Mouse (Mus musculus) forebrain, embryonic 11.5 days (tissue): ENCODE results near the gene Gm18336. TPM values are rescaled to one million over a fixed set of nuclear protein-coding genes. Genes with fewer than 3 reads are reported as not detected.
"Not testable (repeated sequence)": the region's sequence is repeated elsewhere in the genome, so short reads cannot be mapped to it uniquely, and the experiment has no call there.

Experiments
- ATAC-seq: fragments of 200-750 bp; cut with Nextera tagmentation; replicated peaks from 2 replicates; pipeline ENCODE4 v1.8.0; 2017; ENCODE audit warnings: moderate TSS enrichment; ENCODE audit not compliant: low FRiP score
- DNase-seq: peaks from one replicate; pipeline ENCODE4 v3.0.0-alpha.2; 2017; ENCODE audit warnings: low spot score
- H3K27ac ChIP-seq: fragments of 300-500 bp; sonication (generic); 2 replicates; pipeline ENCODE4 v1.5.1; 2014; ENCODE audit warnings: low read depth, low read length
- H3K27me3 ChIP-seq: fragments of 300-500 bp; sonication (generic); 2 replicates; pipeline ENCODE4 v1.6.1; 2014; ENCODE audit warnings: mild to moderate bottlenecking, low read length, mixed read lengths; ENCODE audit not compliant: control insufficient read depth, insufficient read depth
- H3K36me3 ChIP-seq: fragments of 300-500 bp; sonication (generic); 2 replicates; pipeline ENCODE4 v1.6.1; 2014; ENCODE audit warnings: mild to moderate bottlenecking, low read length, moderate library complexity, mixed read lengths; ENCODE audit not compliant: control insufficient read depth, insufficient read depth
- H3K4me1 ChIP-seq: fragments of 300-500 bp; sonication (generic); replicated peaks from 2 replicates; pipeline ENCODE4 v1.6.1; 2014; ENCODE audit warnings: low read length, mixed read lengths; ENCODE audit not compliant: control insufficient read depth, insufficient read depth
- H3K4me2 ChIP-seq: fragments of 300-500 bp; sonication (generic); 2 replicates; pipeline ENCODE4 v1.6.1; 2014; ENCODE audit warnings: low read depth, mild to moderate bottlenecking, low read length, moderate library complexity, mixed read lengths; ENCODE audit not compliant: severe bottlenecking
- H3K4me3 ChIP-seq: fragments of 300-500 bp; sonication (generic); 2 replicates; pipeline ENCODE4 v1.5.1; 2014; ENCODE audit warnings: low read depth, low read length
- H3K9ac ChIP-seq: fragments of 300-500 bp; sonication (generic); 2 replicates; pipeline ENCODE4 v1.6.1; 2014; ENCODE audit warnings: low read length
- H3K9me3 ChIP-seq: fragments of 300-500 bp; sonication (generic); 2 replicates; pipeline ENCODE4 v1.6.1; 2016; ENCODE audit warnings: low read length, mixed read lengths; ENCODE audit not compliant: control insufficient read depth
- WGBS: fragments of 180-500 bp; shearing (Covaris S2); extraction: QIAGEN DNeasy Blood & Tissue Kit; methylation state at CpG from one replicate; pipeline ENCODE4 v1.1.7; 2014; 5-methylcytosine and 5-hydroxymethylcytosine counted together
- polyA plus RNA-seq: library from polyadenylated mRNA; unstranded; fragments of >200 nt; fragmentation: Nextera tagmentation; extraction: Ambion mirVana; gene quantifications from 2 replicates; pipeline ENCODE4 v1.2.1, GENCODE M21; 2014

The Gm18336 gene
- polyA plus RNA-seq: not detected in 2 replicates

GRCm38 (mm10) chrX:73398636-73399035 lies at the start of gene Gm18336:
TSS of gene Gm18336 (minus strand) at chrX:73398736.
- H3K9ac ChIP-seq, H3K27ac ChIP-seq, H3K27me3 ChIP-seq, H3K9me3 ChIP-seq, H3K4me2 ChIP-seq, DNase-seq, H3K36me3 ChIP-seq, ATAC-seq, H3K4me3 ChIP-seq, H3K4me1 ChIP-seq: not testable (repeated sequence)
- 67% methylated on average over 1 of the region's 2 CpGs for WGBS

- no peaks in the 10 kb centered on the region for H3K27me3 ChIP-seq
- no peak overlapping the region for H3K4me2 ChIP-seq
- no peak overlapping the region for H3K27ac ChIP-seq
- no peak overlapping the region for H3K4me3 ChIP-seq
- no peak for ATAC-seq
- no peaks in the 10 kb centered on the region for H3K9me3 ChIP-seq
- H3K9ac ChIP-seq: no peak overlapping the region
- H3K36me3 ChIP-seq: no peaks in the 10 kb centered on the region
- 72% methylated on average over 2 of the region's 2 CpGs for WGBS
- no peak for DNase-seq
- H3K4me1 ChIP-seq: no peaks in the 10 kb centered on the region
Measured at GRCm38 (mm10) chrX:73441428-73441827, 42.9 kb upstream of the Gm18336 start.

DNA sequence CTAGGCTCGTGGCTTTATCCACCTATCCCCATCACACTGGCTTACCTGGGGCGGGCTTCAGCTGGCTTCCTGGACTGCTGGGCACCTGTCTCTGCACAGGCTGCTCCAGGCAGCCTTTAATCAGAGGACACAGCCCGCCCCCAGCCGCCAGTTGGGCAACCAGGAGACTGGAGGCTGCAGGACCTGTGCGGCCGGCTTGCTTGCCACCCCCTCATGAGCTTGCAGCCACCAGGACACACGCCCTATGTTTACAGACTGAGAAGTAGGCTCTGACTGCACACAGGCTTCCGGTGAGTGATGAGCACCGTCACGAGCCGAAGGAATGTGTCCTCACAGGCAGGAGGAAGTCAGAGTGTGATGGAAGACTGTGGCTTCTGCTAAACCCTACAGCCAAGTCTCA lies 36.7 kb upstream of the Gm18336 start, which contains the start of gene Trex2:
Gene Trex2, minus strand, starts transcription at position 93 of the 400 bp plus-strand sequence.
- Histone ChIP-seq H3K4me3 (no peak within 1 kb of the TSS), H3K4me2 (no peak within 1 kb of the TSS), H3K9me3 (no peaks in the 10 kb centered on the region), H3K4me1 (no peaks in the 10 kb centered on the region), H3K27me3 (no peaks in the 10 kb centered on the region), H3K9ac (no peak within 1 kb of the TSS), H3K27ac (no peak within 1 kb of the TSS), H3K36me3 (no peaks in the 10 kb centered on the region)
- DNase-seq: no peak
- no peak for ATAC-seq
- 88% methylated on average over 11 of the region's 11 CpGs for WGBS

DNA sequence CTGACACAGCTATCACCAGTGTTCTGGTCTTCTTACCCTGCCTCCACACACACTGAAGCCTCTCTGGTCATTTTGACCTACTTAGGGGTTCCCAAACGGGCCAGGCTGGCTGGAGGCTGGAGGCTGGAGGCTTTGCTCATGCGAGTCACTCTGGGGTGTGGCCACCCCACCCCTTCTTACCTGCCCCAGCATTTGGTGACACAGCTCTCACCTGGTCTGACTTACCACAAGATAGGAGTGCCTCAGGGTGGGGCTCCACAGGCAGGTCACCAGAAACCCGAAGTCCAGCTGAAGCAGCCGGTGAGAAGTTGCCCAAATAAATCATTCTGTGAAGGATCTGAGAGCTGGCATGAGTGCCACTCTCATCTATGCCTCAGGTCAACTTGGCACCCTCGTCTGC lies 34.3 kb upstream of the Gm18336 start:
- DNase-seq (no peak), ATAC-seq (no peak)
- WGBS: 83% methylated on average over 5 of the region's 5 CpGs
- H3K27me3 ChIP-seq: no peaks in the 10 kb centered on the region
- no peak overlapping the region for H3K9ac ChIP-seq
- H3K36me3 ChIP-seq: no peaks in the 10 kb centered on the region
- no peak overlapping the region for H3K4me3 ChIP-seq
- no peaks in the 10 kb centered on the region for H3K9me3 ChIP-seq
- no peaks in the 10 kb centered on the region for H3K4me1 ChIP-seq
- H3K4me2 ChIP-seq: no peak overlapping the region
- H3K27ac ChIP-seq: no peak overlapping the region

DNA sequence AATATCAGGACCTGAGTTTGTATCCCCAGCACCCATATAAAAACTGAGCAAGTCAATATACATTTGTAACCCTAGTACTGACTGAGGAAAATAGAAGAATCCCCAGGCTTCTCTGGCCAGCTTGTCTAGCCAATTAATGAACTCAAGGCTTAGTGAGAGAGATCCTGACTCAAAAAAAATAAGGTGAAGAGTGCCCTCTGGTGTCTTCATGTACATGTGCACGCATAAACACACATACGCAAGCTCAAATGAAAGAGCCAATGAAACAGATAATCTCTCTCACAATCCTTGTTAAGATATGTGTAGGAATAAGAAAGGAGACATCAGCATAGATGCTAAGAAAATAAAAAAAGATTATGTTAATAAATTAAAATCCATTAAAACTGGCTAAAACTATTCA lies 31.5 kb upstream of the Gm18336 start:
- Histone ChIP-seq H3K36me3 (no peaks in the 10 kb centered on the region), H3K4me1 (no peaks in the 10 kb centered on the region), H3K9me3 (no peaks in the 10 kb centered on the region), H3K4me2 (no peak overlapping the region), H3K9ac (no peak overlapping the region), H3K4me3 (no peak overlapping the region), H3K27me3 (no peaks in the 10 kb centered on the region), H3K27ac (no peak overlapping the region)
- no peak for DNase-seq
- ATAC-seq: no peak
- 75% methylated on average over 2 of the region's 2 CpGs for WGBS

- DNase-seq: no peak
- WGBS: 56% methylated on average over 1 of the region's 1 CpGs
Measured at GRCm38 (mm10) chrX:73412767-73413166, 14.2 kb upstream of the Gm18336 start.

DNA sequence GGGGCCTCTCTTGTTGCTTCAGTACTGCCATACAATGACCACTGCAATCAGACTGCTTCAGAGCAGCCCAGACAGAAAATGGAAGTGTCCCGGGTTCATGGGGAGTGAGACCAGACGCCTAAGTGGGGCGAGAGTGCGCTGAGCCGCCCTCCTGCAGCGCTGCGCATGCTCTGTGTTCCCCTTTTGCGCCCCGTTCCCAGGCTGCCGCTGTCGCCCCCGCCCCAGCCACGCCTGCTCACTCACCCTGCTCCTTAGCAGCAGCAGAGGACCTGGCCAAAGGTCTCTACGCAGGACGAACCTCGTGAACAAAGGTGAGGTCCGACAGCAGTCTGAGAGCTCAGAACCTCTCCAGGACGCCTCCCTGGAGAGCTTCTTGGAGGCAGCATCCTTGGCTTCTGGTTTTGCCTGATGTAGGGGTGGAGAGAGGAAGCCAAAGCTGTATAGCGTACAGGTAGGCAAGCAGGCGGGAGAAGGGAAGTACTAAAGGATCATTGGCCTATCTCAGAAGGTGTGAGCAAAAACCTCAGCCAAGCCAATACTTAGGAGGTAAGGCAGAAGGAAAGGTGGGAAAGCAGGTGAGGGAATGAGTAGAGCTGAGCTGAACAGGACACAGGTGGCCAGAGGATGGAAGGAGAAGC lies 12.5 kb upstream of the Gm18336 start, which contains the start of gene Zfp92:
Gene Zfp92, plus strand, starts transcription at position 217 of the 638 bp plus-strand sequence.
- H3K4me1 ChIP-seq: no peaks in the 10 kb centered on the region
- no peak within 1 kb of the TSS for H3K4me3 ChIP-seq
- no peak within 1 kb of the TSS for H3K27ac ChIP-seq
- ATAC-seq (no peak), DNase-seq (no peak)
- H3K4me2 ChIP-seq: peak within 1 kb of the TSS; percentile 38
- H3K9me3 ChIP-seq: no peaks in the 10 kb centered on the region
- H3K9ac ChIP-seq: no peak within 1 kb of the TSS
- WGBS: 28% methylated on average over 20 of the region's 20 CpGs
- no peaks in the 10 kb centered on the region for H3K36me3 ChIP-seq
- H3K27me3 ChIP-seq: no peaks in the 10 kb centered on the region

More at GRCm38 (mm10) chrX:73412767-73413166, 14.2 kb upstream of the Gm18336 start:
- H3K9me3 ChIP-seq: no peaks in the 10 kb centered on the region
- H3K36me3 ChIP-seq: no peaks in the 10 kb centered on the region
- H3K4me1 ChIP-seq: no peaks in the 10 kb centered on the region
- H3K9ac ChIP-seq: no peak overlapping the region
- no peak overlapping the region for H3K27ac ChIP-seq
- H3K27me3 ChIP-seq: no peaks in the 10 kb centered on the region
- no peak overlapping the region for H3K4me2 ChIP-seq
- no peak for ATAC-seq
- no peak overlapping the region for H3K4me3 ChIP-seq

DNA sequence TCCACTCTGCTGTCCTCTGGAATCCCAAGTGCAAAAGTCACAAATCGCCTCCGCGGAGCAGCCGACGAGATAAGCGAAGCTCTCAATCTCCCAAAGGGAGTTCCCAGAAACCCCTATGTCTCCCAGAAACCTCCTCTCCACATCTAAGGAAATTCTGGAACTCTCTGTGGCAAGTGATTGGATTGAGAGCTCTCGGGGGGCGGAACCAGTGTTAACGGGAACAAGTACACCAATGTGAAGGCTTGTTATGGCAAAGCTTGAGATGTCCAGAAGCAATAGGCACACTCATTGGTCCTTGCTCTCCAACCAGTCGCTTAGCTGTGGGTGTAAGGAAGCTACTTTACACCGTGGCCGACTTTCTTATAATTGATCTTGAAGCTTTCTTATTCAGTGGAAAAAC lies 3.1 kb upstream of the Gm18336 start:
- Histone ChIP-seq H3K27ac (no peak overlapping the region), H3K9me3 (no peaks in the 10 kb centered on the region), H3K4me1 (no peaks in the 10 kb centered on the region), H3K36me3 (no peaks in the 10 kb centered on the region), H3K4me3 (no peak overlapping the region), H3K4me2 (no peak overlapping the region), H3K9ac (no peak overlapping the region), H3K27me3 (no peaks in the 10 kb centered on the region)
- DNase-seq (no peak), ATAC-seq (no peak)
- 91% methylated on average over 12 of the region's 12 CpGs for WGBS

DNA sequence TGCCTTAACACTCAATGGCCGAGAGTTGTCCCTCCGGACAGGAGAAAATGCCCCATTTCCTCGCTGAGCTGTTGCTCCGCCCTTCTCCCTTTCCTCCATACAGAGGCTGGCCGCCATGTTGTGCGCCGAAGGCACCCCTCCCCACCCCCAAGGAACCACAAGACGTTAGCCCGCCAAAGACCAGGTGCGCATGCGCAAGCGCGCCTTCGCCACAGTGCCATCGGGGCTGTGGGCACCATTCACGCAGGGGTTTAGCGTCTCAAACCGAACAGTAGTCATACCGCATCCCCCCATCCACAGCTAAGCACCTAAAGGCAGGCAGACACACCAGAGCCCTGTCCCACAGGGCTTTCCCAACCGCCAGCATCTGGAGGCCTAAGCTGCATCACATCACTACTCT lies 2.4 kb upstream of the Gm18336 start:
- Histone ChIP-seq H3K36me3 (no peaks in the 10 kb centered on the region), H3K27me3 (no peaks in the 10 kb centered on the region), H3K4me1 (no peaks in the 10 kb centered on the region), H3K9ac (no peak overlapping the region), H3K4me3 (no peak overlapping the region), H3K4me2 (no peak overlapping the region), H3K9me3 (no peaks in the 10 kb centered on the region), H3K27ac (no peak overlapping the region)
- ATAC-seq: no peak
- WGBS: 89% methylated on average over 20 of the region's 20 CpGs
- DNase-seq: no peak
